ENCODE assay signal across 14 mouse cellular contexts in the genomic region with DNA sequence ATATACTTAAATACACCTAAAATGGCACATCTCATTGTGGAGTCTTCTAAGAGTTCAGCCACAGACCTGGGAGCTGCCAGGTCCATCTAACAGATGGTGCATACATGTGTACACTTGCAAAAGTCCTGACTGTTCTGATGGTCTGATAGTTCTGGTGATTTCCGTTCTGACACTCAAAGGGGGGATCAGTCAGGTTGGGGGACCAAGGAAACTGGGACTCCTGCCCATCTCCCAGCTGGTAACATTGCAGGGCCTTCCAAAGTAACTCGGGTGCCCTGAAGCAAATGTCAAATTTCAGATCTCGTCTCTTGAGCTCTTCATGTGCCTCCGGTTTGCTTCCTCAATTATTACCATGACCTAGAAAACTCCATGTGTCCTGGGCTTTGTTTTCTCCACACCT.
"Had no signal": no experiment of that assay in that cellular context is flagged by ENCODE, and none has a peak within 500 bp of the region (broad histone marks: within the 10 kb centered on the region; RNA-seq: fewer than 3 reads in every experiment).

No protein-coding gene starts in this region.

- H3K9ac ChIP-seq: liver, embryonic 15.5 days; lung, embryonic 15.5 days; midbrain, embryonic 12.5 days; neural tube, embryonic 13.5 days had no signal

- H3K27me3 ChIP-seq: liver, embryonic 15.5 days; lung, embryonic 15.5 days; midbrain, embryonic 12.5 days; neural tube, embryonic 13.5 days had no signal

- H3K4me3 ChIP-seq: left cerebral cortex, adult 2 months; limb, embryonic 10.5 days; liver, embryonic 15.5 days; lung, embryonic 15.5 days; midbrain, embryonic 12.5 days; neural tube, embryonic 13.5 days had no signal

- ATAC-seq: midbrain, embryonic 16.5 days had no signal

- DNase-seq: kidney, postnatal 25 days; retina, postnatal 1 day; right cerebral cortex, postnatal 4 days; spleen, adult 18-20 months; thymus, adult 18-20 months; thymus, postnatal 14 days had no signal

- H3K27ac ChIP-seq: left cerebral cortex, adult 2 months; limb, embryonic 10.5 days; liver, embryonic 15.5 days; lung, embryonic 15.5 days; midbrain, embryonic 12.5 days; neural tube, embryonic 13.5 days had no signal

- H3K9me3 ChIP-seq: limb, embryonic 10.5 days; liver, embryonic 15.5 days; lung, embryonic 15.5 days; midbrain, embryonic 12.5 days; neural tube, embryonic 13.5 days had no signal

- H3K36me3 ChIP-seq: limb, embryonic 10.5 days; liver, embryonic 15.5 days; lung, embryonic 15.5 days; midbrain, embryonic 12.5 days; neural tube, embryonic 13.5 days had no signal

- H3K4me2 ChIP-seq: liver, embryonic 11.5 days; liver, embryonic 15.5 days; lung, embryonic 15.5 days; midbrain, embryonic 12.5 days; neural tube, embryonic 13.5 days had no signal
